Mouse (Mus musculus) bone marrow macrophage, adult 2 months (primary cell): ENCODE data around the gene Gm20403.

ENCODE experiments used
- CTCF ChIP-seq: IDR thresholded peaks from 2 replicates; pipeline ENCODE4 v1.5.1; 2012; ENCODE audit warnings: low read depth, mild to moderate bottlenecking, low read length, moderate library complexity
- POLR2A ChIP-seq: IDR thresholded peaks from 2 replicates; pipeline ENCODE4 v1.6.1; 2012; ENCODE audit warnings: mild to moderate bottlenecking, low read depth, low read length, borderline replicate concordance

GRCm38 (mm10) chr12:54984701-54985256, 1.6 kb downstream of the Gm20403 start:
- TF ChIP-seq POLR2A (no peak), CTCF (no peak)
